In genomic region chrX:61043147-61043546, GRCm38 (mm10) we compare ENCODE assay signal across 22 mouse cellular contexts.
DNase-seq lines count a peak whose midpoint lies in the region; ATAC-seq lines count a peak whose summit lies in the region.
"Had no signal": no experiment of that assay in that cellular context is flagged by ENCODE, and none has a peak within 500 bp of the region (broad histone marks: within the 10 kb centered on the region; RNA-seq: fewer than 3 reads in every experiment).

No protein-coding gene starts in this region.

- H3K27ac ChIP-seq in hindbrain, embryonic 14.5 days = no peak overlapping the region
- H3K27ac ChIP-seq in hindbrain, embryonic 10.5 days = no peak overlapping the region
- no peak overlapping the region for H3K27ac ChIP-seq in midbrain, embryonic 14.5 days (replicated peaks; ENCODE audit: low read depth, low read length)
- no peak overlapping the region for H3K27ac ChIP-seq in midbrain, embryonic 10.5 days (replicated peaks)
- H3K27ac ChIP-seq in embryonic facial prominence, embryonic 14.5 days (replicated peaks; ENCODE audit: low read depth, low read length) = no peak overlapping the region
- H3K27ac ChIP-seq: gastrocnemius, adult 2 months; heart, embryonic 15.5 days; limb, embryonic 13.5 days; liver, embryonic 13.5 days had no signal

- peak; percentile 13 for DNase-seq in embryo, embryonic 11 days
- DNase-seq in embryo, embryonic 9.5 days (ENCODE audit: extremely low spot score) = no peak
- DNase-seq in hindbrain, embryonic 14.5 days (ENCODE audit: low spot score) = peak; percentile 46
- no peak for DNase-seq in hindbrain, embryonic 10.5 days (ENCODE audit: low spot score)
- peak; percentile 62 for DNase-seq in midbrain, embryonic 14.5 days
- no peak for DNase-seq in midbrain, embryonic 10.5 days (ENCODE audit: low spot score)
- DNase-seq in embryonic facial prominence, embryonic 14.5 days (ENCODE audit: low spot score) = peak; percentile 0
- no peak for DNase-seq in kidney, adult 18-20 months
- DNase-seq: adrenal gland, postnatal 14 days; cerebellum, adult 9-10 months; gastrocnemius, adult 2 months; heart, postnatal 4 days; kidney, adult 8-10 months; kidney, postnatal 10 days; liver, embryonic 13.5 days; lung, adult 2 months; thymus, adult 18-20 months; thymus, postnatal 36 days had no signal

- H3K4me2 ChIP-seq in hindbrain, embryonic 14.5 days (replicated peaks) = no peak overlapping the region
- no peak overlapping the region for H3K4me2 ChIP-seq in midbrain, embryonic 14.5 days (ENCODE audit: low read length)
- H3K4me2 ChIP-seq in embryonic facial prominence, embryonic 14.5 days (ENCODE audit: low read depth, low read length) = no peak overlapping the region
- H3K4me2 ChIP-seq: heart, embryonic 15.5 days; limb, embryonic 13.5 days; liver, embryonic 13.5 days had no signal

- no peaks in the 10 kb centered on the region for H3K36me3 ChIP-seq in hindbrain, embryonic 14.5 days (replicated peaks; ENCODE audit: control insufficient read depth, insufficient read depth)
- H3K36me3 ChIP-seq in hindbrain, embryonic 10.5 days = no peaks in the 10 kb centered on the region
- no peaks in the 10 kb centered on the region for H3K36me3 ChIP-seq in midbrain, embryonic 14.5 days (ENCODE audit: control insufficient read depth, insufficient read depth, low read length)
- H3K36me3 ChIP-seq in midbrain, embryonic 10.5 days = no peaks in the 10 kb centered on the region
- no peaks in the 10 kb centered on the region for H3K36me3 ChIP-seq in embryonic facial prominence, embryonic 14.5 days (ENCODE audit: control insufficient read depth, insufficient read depth, low read length)
- H3K36me3 ChIP-seq: heart, embryonic 15.5 days; limb, embryonic 13.5 days; liver, embryonic 13.5 days had no signal

- no peaks in the 10 kb centered on the region for H3K9me3 ChIP-seq in hindbrain, embryonic 14.5 days (ENCODE audit: control insufficient read depth, low read length)
- no peaks in the 10 kb centered on the region for H3K9me3 ChIP-seq in hindbrain, embryonic 10.5 days
- H3K9me3 ChIP-seq in midbrain, embryonic 14.5 days (ENCODE audit: control insufficient read depth, low read length) = no peaks in the 10 kb centered on the region
- H3K9me3 ChIP-seq in midbrain, embryonic 10.5 days (replicated peaks) = no peaks in the 10 kb centered on the region
- no peaks in the 10 kb centered on the region for H3K9me3 ChIP-seq in embryonic facial prominence, embryonic 14.5 days (ENCODE audit: control insufficient read depth, low read length)
- H3K9me3 ChIP-seq: heart, embryonic 15.5 days; limb, embryonic 13.5 days; liver, embryonic 13.5 days had no signal

- 46% methylated on average over 8 of the region's 8 CpGs for WGBS in hindbrain, embryonic 14.5 days
- 50% methylated on average over 8 of the region's 8 CpGs for WGBS in hindbrain, embryonic 10.5 days
- WGBS in midbrain, embryonic 14.5 days = 49% methylated on average over 8 of the region's 8 CpGs
- 51% methylated on average over 8 of the region's 8 CpGs for WGBS in midbrain, embryonic 10.5 days
- WGBS in embryonic facial prominence, embryonic 14.5 days = 51% methylated on average over 8 of the region's 8 CpGs

- no peak for ATAC-seq in hindbrain, embryonic 14.5 days (ENCODE audit: low FRiP score)
- ATAC-seq in midbrain, embryonic 14.5 days (ENCODE audit: low FRiP score, low TSS enrichment) = no peak
- no peak for ATAC-seq in embryonic facial prominence, embryonic 14.5 days (ENCODE audit: low read depth)
- ATAC-seq: inflammation-experienced regulatory T-cells, adult 6 months had no signal

- H3K4me1 ChIP-seq in hindbrain, embryonic 14.5 days (replicated peaks; ENCODE audit: control insufficient read depth, insufficient read depth, low read length) = no peaks in the 10 kb centered on the region
- no peaks in the 10 kb centered on the region for H3K4me1 ChIP-seq in hindbrain, embryonic 10.5 days (replicated peaks)
- H3K4me1 ChIP-seq in midbrain, embryonic 14.5 days (ENCODE audit: control insufficient read depth, insufficient read depth, low read length) = no peaks in the 10 kb centered on the region
- H3K4me1 ChIP-seq in midbrain, embryonic 10.5 days = no peaks in the 10 kb centered on the region
- no peaks in the 10 kb centered on the region for H3K4me1 ChIP-seq in embryonic facial prominence, embryonic 14.5 days (ENCODE audit: control insufficient read depth, insufficient read depth, low read length)
- H3K4me1 ChIP-seq: heart, embryonic 15.5 days; limb, embryonic 13.5 days; liver, embryonic 13.5 days; megakaryocyte, embryonic 14.5 days had no signal

- H3K9ac ChIP-seq in hindbrain, embryonic 14.5 days = no peak overlapping the region
- H3K9ac ChIP-seq in midbrain, embryonic 14.5 days (replicated peaks; ENCODE audit: low read length) = no peak overlapping the region
- H3K9ac ChIP-seq in embryonic facial prominence, embryonic 14.5 days (ENCODE audit: low read depth, low read length) = no peak overlapping the region
- H3K9ac ChIP-seq: heart, embryonic 15.5 days; limb, embryonic 13.5 days; liver, embryonic 13.5 days had no signal

- no peak overlapping the region for H3K4me3 ChIP-seq in hindbrain, embryonic 14.5 days (replicated peaks; ENCODE audit: low read length)
- no peak overlapping the region for H3K4me3 ChIP-seq in hindbrain, embryonic 10.5 days
- H3K4me3 ChIP-seq in midbrain, embryonic 14.5 days (replicated peaks; ENCODE audit: low read depth, low read length) = no peak overlapping the region
- no peak overlapping the region for H3K4me3 ChIP-seq in midbrain, embryonic 10.5 days
- H3K4me3 ChIP-seq in embryonic facial prominence, embryonic 14.5 days (ENCODE audit: low read depth, low read length) = no peak overlapping the region
- H3K4me3 ChIP-seq: gastrocnemius, adult 2 months; heart, embryonic 15.5 days; limb, embryonic 13.5 days; liver, embryonic 13.5 days; megakaryocyte, embryonic 14.5 days had no signal

- H3K27me3 ChIP-seq in hindbrain, embryonic 14.5 days (ENCODE audit: control insufficient read depth, insufficient read depth, low read length) = no peaks in the 10 kb centered on the region
- H3K27me3 ChIP-seq in hindbrain, embryonic 10.5 days (ENCODE audit: insufficient read depth, poor library complexity, severe bottlenecking) = no peaks in the 10 kb centered on the region
- H3K27me3 ChIP-seq in midbrain, embryonic 14.5 days (ENCODE audit: control insufficient read depth, insufficient read depth, low read length) = no peaks in the 10 kb centered on the region
- no peaks in the 10 kb centered on the region for H3K27me3 ChIP-seq in midbrain, embryonic 10.5 days (ENCODE audit: low read depth, poor library complexity, severe bottlenecking)
- H3K27me3 ChIP-seq in embryonic facial prominence, embryonic 14.5 days (replicated peaks; ENCODE audit: control insufficient read depth, insufficient read depth, low read length) = no peaks in the 10 kb centered on the region
- H3K27me3 ChIP-seq: heart, embryonic 15.5 days; limb, embryonic 13.5 days; liver, embryonic 13.5 days; megakaryocyte, embryonic 14.5 days had no signal

Comparison
In these comparisons a context has a peak if more than half of its experiments do, and no peak if none do; other contexts are left out.
1. DNase-seq: peak in embryo, embryonic 11 days (single experiment), hindbrain, embryonic 14.5 days (single experiment), midbrain, embryonic 14.5 days (single experiment) and embryonic facial prominence, embryonic 14.5 days (single experiment); none in embryo, embryonic 9.5 days (single experiment), hindbrain, embryonic 10.5 days (single experiment), midbrain, embryonic 10.5 days (single experiment) and kidney, adult 18-20 months (single experiment).